Mouse (Mus musculus) gonadal fat pad, adult 2 months (tissue): Measurements from ENCODE around the gene B3gntl1. TPM values are rescaled to one million over a fixed set of nuclear protein-coding genes. Genes with fewer than 3 reads are reported as not detected.

Source experiments
- DNase-seq: peaks from one replicate; pipeline ENCODE4 v3.0.0-alpha.2; 2012; ENCODE audit warnings: low read depth
- polyA plus RNA-seq: library from polyadenylated mRNA; depleted of rRNA; stranded (reverse); fragments of >200 nt; gene quantifications from 2 replicates; pipeline ENCODE4 v1.2.3, GENCODE M21; 2012; rRNA removed

The B3gntl1 gene
- polyA plus RNA-seq, 1 experiment = 14.7 TPM

DNA sequence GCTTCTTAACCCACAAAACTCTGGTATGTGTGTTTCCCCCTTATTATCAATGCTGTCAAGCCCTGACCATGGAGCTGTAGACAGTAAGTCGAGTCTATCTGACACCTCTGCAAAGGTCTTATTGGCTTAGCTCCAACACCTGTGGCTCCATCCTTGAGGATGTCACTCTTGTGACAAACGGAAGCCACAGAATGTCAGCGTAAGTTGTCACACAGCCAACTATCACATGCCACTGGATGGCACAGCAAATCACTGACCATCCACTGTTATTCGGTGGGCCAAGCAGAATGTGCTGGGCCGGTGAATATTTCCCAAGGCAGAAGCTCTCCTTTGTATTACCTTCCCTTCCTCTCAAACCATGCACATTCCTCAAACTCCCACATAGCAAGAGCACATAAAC, 24.8 kb downstream of the B3gntl1 start:
- no peak for DNase-seq

- DNase-seq = no peak
Observed at GRCm38 (mm10) chr11:121647321-121647720, 25.6 kb downstream of the B3gntl1 start.

DNA sequence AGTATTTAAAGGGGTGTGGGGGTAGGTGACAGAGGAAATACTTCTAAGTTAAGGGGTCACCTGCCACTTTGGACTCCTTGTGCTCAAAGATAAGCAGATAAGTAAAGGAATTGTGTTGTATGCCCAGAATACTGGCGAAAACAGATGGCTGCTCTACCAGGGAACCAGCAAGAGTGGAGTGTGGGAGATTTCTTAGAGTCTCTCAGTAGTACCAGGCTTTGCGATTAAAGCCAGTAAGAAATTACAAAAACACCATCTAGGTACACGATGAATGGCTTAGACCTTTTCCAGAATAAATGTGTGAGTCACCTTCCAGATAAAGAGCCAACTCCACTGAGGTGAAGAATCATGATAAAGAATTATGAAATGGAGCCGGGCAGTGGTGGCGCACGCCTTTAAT, 27.6 kb downstream of the B3gntl1 start:
- DNase-seq = no peak

DNA sequence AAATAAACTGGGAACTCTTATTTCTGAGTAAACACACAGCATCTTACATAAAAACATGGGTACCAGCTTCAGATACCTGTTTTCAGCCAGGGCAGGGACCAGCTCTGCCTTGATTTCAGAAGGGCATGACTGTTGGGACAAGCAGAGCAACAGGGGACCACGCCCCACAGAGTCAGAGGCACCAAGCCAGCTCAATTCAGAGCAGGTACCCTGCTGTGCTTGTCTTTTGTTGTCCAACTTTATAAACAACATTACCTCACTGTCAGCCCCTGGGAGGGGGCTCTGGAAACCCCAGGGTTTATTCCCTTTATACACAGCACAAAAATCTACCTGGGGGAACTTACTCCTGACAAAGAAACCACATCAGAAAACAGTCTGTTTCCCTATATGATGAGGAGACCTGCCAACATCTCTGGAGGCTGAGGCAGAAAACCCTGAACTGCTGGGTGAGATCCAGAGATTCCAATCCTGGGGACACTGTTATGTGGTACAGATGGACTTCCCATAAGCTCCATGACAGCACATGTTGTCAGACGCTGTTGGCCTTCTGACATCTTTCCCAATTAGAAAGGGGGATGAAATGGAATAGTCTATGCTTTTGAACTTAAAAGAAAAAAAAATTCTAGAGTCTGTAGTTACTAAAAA, 31.3 kb downstream of the B3gntl1 start:
- DNase-seq = no peak

GRCm38 (mm10) chr11:121636646-121637045, 36.3 kb downstream of the B3gntl1 start:
- no peak for DNase-seq

DNA sequence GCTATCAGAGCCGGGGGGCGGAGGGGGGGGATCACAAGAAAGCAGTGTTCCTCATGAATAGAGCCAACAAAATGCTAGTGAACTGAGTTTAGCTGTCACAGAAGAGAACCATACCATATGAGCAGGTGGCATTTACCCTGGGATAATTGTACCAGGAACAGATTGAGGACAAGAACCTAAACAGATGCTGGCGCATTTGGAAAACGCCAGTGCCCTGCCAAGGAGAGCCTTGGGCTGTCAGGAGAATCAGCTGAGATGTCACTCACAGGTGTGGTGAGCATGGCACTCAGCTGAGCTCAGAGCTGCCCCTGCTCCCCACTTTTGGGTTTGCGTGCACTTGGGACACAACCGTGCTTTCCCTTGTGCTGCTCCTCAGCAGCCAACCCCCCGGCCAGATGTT, 41.5 kb downstream of the B3gntl1 start:
- DNase-seq = no peak

DNA sequence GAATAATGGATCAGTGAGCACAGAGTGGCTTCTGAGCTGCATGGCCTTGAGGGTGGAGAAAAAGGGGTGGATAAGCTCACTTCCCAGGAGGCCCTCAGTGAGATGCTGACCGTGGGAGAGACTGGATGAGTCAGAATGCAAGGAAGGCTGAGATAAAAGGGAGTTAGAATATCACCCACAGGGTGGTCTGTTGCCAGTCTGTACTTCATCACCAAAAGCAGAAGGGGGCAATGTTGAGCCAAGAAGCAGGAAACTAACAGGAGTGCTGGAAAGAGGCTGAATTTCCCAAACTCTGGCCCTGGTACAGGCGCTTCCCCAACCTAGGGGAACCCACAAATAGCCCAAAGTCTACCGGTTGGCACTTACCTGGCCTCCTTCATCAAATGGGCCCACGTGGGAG, 42.5 kb downstream of the B3gntl1 start:
- DNase-seq = no peak

DNA sequence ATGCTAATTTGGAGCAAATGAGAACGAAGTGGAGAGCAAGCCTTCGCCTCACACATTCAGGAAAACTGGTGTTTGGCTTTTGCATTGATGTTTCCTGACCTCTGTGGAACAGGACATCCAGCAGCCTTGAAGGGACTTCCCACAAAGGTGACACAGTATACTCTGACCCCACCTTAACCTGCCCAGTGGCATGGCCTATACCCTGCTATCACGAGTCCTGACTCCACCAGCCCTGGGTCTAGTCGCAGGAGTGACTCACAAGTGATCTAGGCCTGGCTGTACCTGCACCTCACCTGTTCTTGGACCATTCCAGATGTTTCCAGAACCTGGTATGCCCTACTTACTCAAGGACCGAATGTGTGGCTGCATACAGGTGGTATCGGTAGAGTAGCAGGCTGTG, 43.4 kb downstream of the B3gntl1 start:
- no peak for DNase-seq

GRCm38 (mm10) chr11:121627521-121627920, 45.4 kb downstream of the B3gntl1 start:
- DNase-seq = no peak

- no peak for DNase-seq
Observed at GRCm38 (mm10) chr11:121625007-121625406, 47.9 kb downstream of the B3gntl1 start.

- DNase-seq = no peak
Observed at GRCm38 (mm10) chr11:121617371-121617770, 55.6 kb downstream of the B3gntl1 start.

DNA sequence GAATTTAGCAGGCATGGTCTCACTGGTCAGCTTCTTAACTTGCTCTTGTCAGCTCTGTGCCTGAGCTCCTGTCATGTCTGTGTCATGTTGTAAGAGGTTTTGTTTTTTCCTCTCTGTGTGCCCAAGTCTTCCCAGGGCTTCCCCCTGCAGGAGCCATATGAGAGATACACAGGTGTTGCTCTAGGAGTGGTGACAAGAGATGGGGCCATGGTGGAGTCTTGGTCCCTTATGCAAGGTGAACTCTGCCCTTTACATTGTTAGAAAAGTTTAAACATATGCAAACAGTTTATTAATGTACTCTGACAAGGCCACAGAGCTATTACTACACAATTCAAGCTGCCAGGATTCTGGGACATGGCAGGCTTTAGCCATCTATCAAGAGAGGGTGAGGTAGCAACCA, 56.5 kb downstream of the B3gntl1 start:
- DNase-seq = no peak

- no peak for DNase-seq
Observed at GRCm38 (mm10) chr11:121615961-121616485, 56.9 kb downstream of the B3gntl1 start.

GRCm38 (mm10) chr11:121610976-121611375, 62.0 kb downstream of the B3gntl1 start:
- DNase-seq = no peak

DNA sequence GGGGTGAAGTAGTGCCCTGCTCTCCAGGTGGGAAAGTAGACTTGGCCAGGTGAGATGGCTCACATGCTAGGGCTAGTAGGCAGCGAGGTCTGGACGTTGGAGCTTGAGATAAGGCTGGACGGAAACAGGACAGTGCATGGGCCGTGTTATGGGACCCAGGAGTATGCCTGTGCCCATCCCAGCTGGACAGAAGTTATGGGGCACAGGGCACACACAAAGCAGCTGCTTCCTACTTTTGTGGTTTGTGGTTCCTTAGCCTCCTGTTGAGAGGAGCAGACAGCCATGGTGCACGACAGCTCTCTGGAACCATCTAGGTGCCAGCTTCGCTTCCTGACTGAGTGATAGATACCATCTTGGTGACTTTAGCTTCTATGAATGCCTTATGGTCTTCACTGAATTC, 67.3 kb downstream of the B3gntl1 start:
- DNase-seq = no peak

GRCm38 (mm10) chr11:121601422-121601821, 71.5 kb downstream of the B3gntl1 start:
- DNase-seq = peak; percentile 61

DNA sequence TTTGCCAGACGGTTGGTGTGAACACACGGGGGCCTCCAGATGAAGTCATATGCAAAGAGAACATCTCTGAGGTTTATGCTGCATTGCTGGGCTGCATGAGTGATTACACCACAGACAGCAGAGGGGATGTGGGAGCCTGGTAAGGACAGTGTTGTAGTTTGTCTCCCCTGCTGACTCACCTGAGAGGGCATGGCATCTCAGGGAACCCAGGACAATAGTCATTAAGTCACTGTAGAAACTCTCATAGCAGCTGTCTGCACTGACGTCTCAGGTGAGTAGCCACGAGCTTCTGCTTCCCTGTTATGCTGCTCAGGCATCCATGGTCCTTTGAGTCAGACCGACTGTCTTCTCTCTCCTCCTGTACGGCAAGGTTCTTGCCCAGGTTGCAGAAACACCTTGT, 75.7 kb downstream of the B3gntl1 start:
- no peak for DNase-seq

DNA sequence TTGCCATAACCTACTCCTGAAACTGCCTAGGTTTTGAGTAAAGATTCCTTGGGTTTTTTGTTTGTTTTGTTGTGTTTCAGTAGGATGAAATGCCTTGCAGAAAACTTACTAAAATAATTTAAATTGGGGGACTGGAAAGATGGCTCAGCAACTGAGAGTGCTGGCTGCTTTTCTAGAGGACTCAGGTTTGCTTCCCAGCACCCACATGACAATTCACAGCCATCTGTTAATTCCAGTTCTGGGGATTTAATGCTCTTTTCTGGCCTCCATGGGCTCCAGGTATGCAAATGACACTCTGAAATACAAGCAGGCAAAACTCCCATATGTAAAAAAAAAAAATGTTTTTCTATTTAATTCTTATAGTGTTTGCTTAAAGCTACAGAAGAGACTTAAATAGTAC, 91.1 kb downstream of the B3gntl1 start:
- no peak for DNase-seq

Other genes starting within 250 kb of the B3gntl1 start
- gene Fn3k, start 238.2 kb downstream of the B3gntl1 start, polyA plus RNA-seq = 1.9 and 2.4 TPM in 2 replicates
- 68.5 and 99.9 TPM in 2 replicates for gene Tbcd, start 221.2 kb downstream of the B3gntl1 start, polyA plus RNA-seq
- 6.7 and 13.2 TPM in 2 replicates for gene Zfp750, start 153.8 kb downstream of the B3gntl1 start, polyA plus RNA-seq
- gene Metrnl, start 28.4 kb upstream of the B3gntl1 start, polyA plus RNA-seq = 45.3 and 49.0 TPM in 2 replicates
- 0.19 TPM in 1 of 2 replicates, not detected in the other for gene Ptchd3, start 157.1 kb upstream of the B3gntl1 start, polyA plus RNA-seq